Mouse (Mus musculus): ENCODE data around the gene Snx6. TPM values are rescaled to one million over a fixed set of nuclear protein-coding genes. Genes with fewer than 3 reads are reported as not detected.
A peak's percentile ranks its signal among the peaks of the same experiment; 100 is the strongest.

Snx6 gene
- total and polyA plus RNA-seq, 3 experiments, result 33.7 to 42.4 TPM; not detected in 1

DNA sequence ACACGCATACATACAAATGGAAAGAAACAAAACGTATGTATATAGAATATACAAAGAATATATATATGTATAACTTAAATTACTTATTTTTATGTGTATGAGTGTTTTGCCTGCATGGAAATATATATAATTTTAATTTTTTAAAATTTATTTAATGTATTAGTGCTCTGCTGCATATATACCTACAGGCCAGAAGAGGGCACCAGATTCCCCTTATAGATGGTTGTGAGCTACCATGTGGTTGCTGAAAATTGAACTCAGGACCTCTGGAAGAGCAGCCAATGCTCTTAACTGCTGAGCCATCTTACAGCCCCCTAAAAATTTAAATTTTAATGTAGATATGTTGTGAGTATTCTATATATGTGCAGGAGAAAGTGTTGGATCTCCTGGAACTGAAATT lies 36.7 kb downstream of the Snx6 start (continued):
- TF ChIP-seq UBTF (IDR thresholded peaks at IDR 0.05; ENCODE audit: borderline replicate concordance, insufficient read depth, low read depth, low read length), result no peak
- TF ChIP-seq ZC3H11A (IDR thresholded peaks at IDR 0.05; ENCODE audit: low read depth, low read length), result 0 out of 2 replicates have a peak, but pooled peaks have one; percentile 15
- TF ChIP-seq TAL1 (IDR thresholded peaks at IDR 0.05; ENCODE audit: low read length), result no peak
- TF ChIP-seq POLR2A (IDR thresholded peaks at IDR 0.05; ENCODE audit: control insufficient read depth in 1 of 2, insufficient read depth in 1 of 2, low read depth in 1 of 2, low read length in 2 of 2, poor library complexity in 1 of 2), result no peak
- TF ChIP-seq RCOR1 (IDR thresholded peaks at IDR 0.05; ENCODE audit: low read depth, low read length), result no peak
- no peak for TF ChIP-seq TBP (IDR thresholded peaks at IDR 0.05; ENCODE audit: low read depth, low read length)
- no peak for TF ChIP-seq JUND (IDR thresholded peaks at IDR 0.05; ENCODE audit: low read depth, low read length)
- no peak for TF ChIP-seq ETS1 (IDR thresholded peaks at IDR 0.05; ENCODE audit: low read depth, low read length)
- no peak for TF ChIP-seq POLR2AphosphoS5 (IDR thresholded peaks at IDR 0.05; ENCODE audit: borderline replicate concordance, low read depth, low read length)
- no peak for TF ChIP-seq KAT2A (conservative IDR thresholded peaks at IDR 0.05; ENCODE audit: low read depth, low read length)
- peak in 2 of 3 experiments; percentile 14 to 18; a peak in 2 of 6 replicates for TF ChIP-seq CTCF (IDR thresholded peaks at IDR 0.05 in 2 of 3, conservative IDR thresholded peaks at IDR 0.05 in 1 of 3; ENCODE audit: control insufficient read depth in 1 of 3, insufficient read depth in 1 of 3, low read depth in 2 of 3, low read length in 3 of 3, poor library complexity in 1 of 3, severe bottlenecking in 1 of 3)
- peak; percentile 61; the same call in 1 of the 2 replicates for TF ChIP-seq MYC (IDR thresholded peaks at IDR 0.05; ENCODE audit: low read depth, low read length)
- no peak for TF ChIP-seq ZKSCAN1 (IDR thresholded peaks at IDR 0.05; ENCODE audit: low read depth, low read length)
- peak; percentile 28 for TF ChIP-seq RAD21 (IDR thresholded peaks at IDR 0.05; ENCODE audit: low read depth, low read length)
- TF ChIP-seq BHLHE40 (IDR thresholded peaks at IDR 0.05; ENCODE audit: borderline replicate concordance, low read depth, low read length), result no peak
- TF ChIP-seq USF2 (IDR thresholded peaks at IDR 0.05; ENCODE audit: borderline replicate concordance in 1 of 2, insufficient read depth in 1 of 2, low read depth in 1 of 2, low read length in 2 of 2), result no peak

DNA sequence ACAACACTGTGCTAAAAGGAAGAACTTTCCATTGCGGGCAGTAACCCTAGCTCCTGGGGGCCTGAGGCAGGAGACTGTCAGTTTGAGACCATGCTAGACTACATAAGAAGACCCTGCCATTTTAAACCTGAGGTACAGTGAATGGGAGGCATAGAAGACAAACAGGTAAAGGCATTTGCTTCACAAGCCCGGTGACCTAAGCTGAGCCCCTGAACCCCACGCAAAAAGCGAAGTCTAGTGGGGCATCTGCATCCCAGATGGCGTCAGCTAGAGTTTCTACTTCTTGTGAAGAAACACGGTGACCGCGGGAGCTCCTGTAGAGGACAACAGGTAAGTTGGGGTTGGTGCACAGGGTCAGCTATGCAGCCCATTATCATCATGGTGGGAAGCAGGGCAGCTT lies 46.9 kb downstream of the Snx6 start:
- DNase-seq (ENCODE audit: low read depth, low spot score), result no peak
- H3K27me3 ChIP-seq (ENCODE audit: control insufficient read depth in 1 of 2, insufficient read depth in 2 of 2, low read length in 2 of 2), result no peaks in the 10 kb centered on the region
- no peak overlapping the region for H3K9ac ChIP-seq (ENCODE audit: control insufficient read depth, low read depth, low read length, poor library complexity, severe bottlenecking)
- no peaks in the 10 kb centered on the region for H3K79me2 ChIP-seq (ENCODE audit: control insufficient read depth, insufficient read depth, low read length, poor library complexity)
- H3K27ac ChIP-seq (ENCODE audit: control insufficient read depth, low read depth, low read length), result no peak overlapping the region
- TF ChIP-seq USF1 (IDR thresholded peaks at IDR 0.05; ENCODE audit: low read depth, low read length), result no peak
- no peak for TF ChIP-seq MAX (IDR thresholded peaks at IDR 0.05; ENCODE audit: low read length)
- TF ChIP-seq MXI1 (IDR thresholded peaks at IDR 0.05; ENCODE audit: low read depth, low read length), result no peak
- no peak for TF ChIP-seq NELFE (IDR thresholded peaks at IDR 0.05; ENCODE audit: low read depth, low read length)
- TF ChIP-seq CTCF (IDR thresholded peaks at IDR 0.05 in 2 of 3, conservative IDR thresholded peaks at IDR 0.05 in 1 of 3; ENCODE audit: control insufficient read depth in 1 of 3, insufficient read depth in 1 of 3, low read depth in 2 of 3, low read length in 3 of 3, poor library complexity in 1 of 3, severe bottlenecking in 1 of 3), result no peak
- no peak for TF ChIP-seq MYB (IDR thresholded peaks at IDR 0.05; ENCODE audit: low read depth, low read length)
- no peak for TF ChIP-seq MEF2A (IDR thresholded peaks at IDR 0.05; ENCODE audit: extremely low read depth, insufficient replicate concordance, low read depth, low read length, poor library complexity, severe bottlenecking)
- no peak for TF ChIP-seq ELF1 (IDR thresholded peaks at IDR 0.05; ENCODE audit: low read depth, low read length)
- TF ChIP-seq ZKSCAN1 (IDR thresholded peaks at IDR 0.05; ENCODE audit: low read depth, low read length), result no peak
- no peak for TF ChIP-seq NRF1 (IDR thresholded peaks at IDR 0.05; ENCODE audit: insufficient read depth, low read depth, low read length, poor library complexity, severe bottlenecking)
- TF ChIP-seq GABPA (IDR thresholded peaks at IDR 0.05; ENCODE audit: low read depth, low read length), result no peak
- TF ChIP-seq USF2 (IDR thresholded peaks at IDR 0.05; ENCODE audit: borderline replicate concordance in 1 of 2, insufficient read depth in 1 of 2, low read depth in 1 of 2, low read length in 2 of 2), result no peak
- TF ChIP-seq GATA1 (IDR thresholded peaks at IDR 0.05; ENCODE audit: low read depth, low read length), result no peak
- no peak for TF ChIP-seq MAZ (IDR thresholded peaks at IDR 0.05; ENCODE audit: low read depth, low read length)
- no peak for TF ChIP-seq MAFK (IDR thresholded peaks at IDR 0.05; ENCODE audit: borderline replicate concordance, low read depth, low read length)
- no peak for TF ChIP-seq TBP (IDR thresholded peaks at IDR 0.05; ENCODE audit: low read depth, low read length)
- H3K9me3 ChIP-seq (replicated peaks; ENCODE audit: insufficient read depth, low read length), result no peaks in the 10 kb centered on the region
- no peaks in the 10 kb centered on the region for H3K36me3 ChIP-seq (ENCODE audit: control insufficient read depth in 1 of 2, insufficient read depth in 2 of 2, low read length in 2 of 2)
- H3K4me3 ChIP-seq (ENCODE audit: control insufficient read depth in 1 of 2, insufficient read depth in 1 of 2, low read depth in 2 of 2, low read length in 2 of 2), result no peak overlapping the region
- H3K4me1 ChIP-seq (ENCODE audit: control insufficient read depth in 1 of 2, insufficient read depth in 2 of 2, low read length in 2 of 2), result no peaks in the 10 kb centered on the region

Data from MEL (cell line).